Mouse (Mus musculus): ENCODE measurements around the gene Zfp780b.

The Zfp780b gene

GRCm38 (mm10) chr7:27978683-27979528 lies at the start of gene Zfp780b:
Zfp780b (minus strand) TSS chr7:27979171.
- whole genome bisulfite sequencing, result 1% methylated on average over 29 of the region's 29 CpGs

- 18% methylated on average over 7 of the region's 7 CpGs for WGBS
Observed at GRCm38 (mm10) chr7:28014445-28014810, 35.5 kb upstream of the Zfp780b start.

GRCm38 (mm10) chr7:28013549-28014444 lies 34.8 kb upstream of the Zfp780b start, which contains the start of gene Zfp850:
Zfp850 (minus strand) TSS chr7:28014115.
- WGBS, result under 1% methylated on average over 47 of the region's 47 CpGs

GRCm38 (mm10) chr7:28010271-28010670 lies 31.3 kb upstream of the Zfp780b start:
- 62% methylated on average over 3 of the region's 3 CpGs for WGBS

- whole genome bisulfite sequencing, result 84% methylated on average over 2 of the region's 2 CpGs
Observed at GRCm38 (mm10) chr7:27982197-27982596, 3.2 kb upstream of the Zfp780b start.

GRCm38 (mm10) chr7:27949451-27949850 lies 29.5 kb downstream of the Zfp780b start:
- WGBS, result 94% methylated on average over 13 of the region's 13 CpGs

GRCm38 (mm10) chr7:27941869-27942268 lies 37.1 kb downstream of the Zfp780b start:
- WGBS, result 18% methylated on average over 5 of the region's 7 CpGs

GRCm38 (mm10) chr7:27933800-27934158 lies 45.2 kb downstream of the Zfp780b start:
- WGBS, result 10% methylated on average over 1 of the region's 9 CpGs

- 18% methylated on average over 7 of the region's 7 CpGs for WGBS
Observed at GRCm38 (mm10) chr7:27933050-27933799, 45.7 kb downstream of the Zfp780b start.

- WGBS, result 3% methylated on average over 40 of the region's 40 CpGs
Observed at GRCm38 (mm10) chr7:27928818-27929695, 49.9 kb downstream of the Zfp780b start, which contains the start of gene Zfp974. Zfp974 (minus strand) TSS chr7:27929460.

GRCm38 (mm10) chr7:27927041-27927440 lies 51.9 kb downstream of the Zfp780b start:
- 40% methylated on average over 4 of the region's 4 CpGs for WGBS

- 64% methylated on average over 4 of the region's 4 CpGs for WGBS
Observed at GRCm38 (mm10) chr7:27910952-27911351, 68.0 kb downstream of the Zfp780b start.

Measured in cerebral cortex, adult 2 months (tissue).